Mouse (Mus musculus): ENCODE measurements around the gene Gpr132.

Gpr132 gene

GRCm38 (mm10) chr12:112877073-112877576 is 9.1 kb upstream of the Gpr132 start:
- DNase-seq (ENCODE audit: low spot score): no peak

- DNase-seq (ENCODE audit: low spot score): no peak
Observed at GRCm38 (mm10) chr12:112876332-112877072, 8.5 kb upstream of the Gpr132 start.

DNA sequence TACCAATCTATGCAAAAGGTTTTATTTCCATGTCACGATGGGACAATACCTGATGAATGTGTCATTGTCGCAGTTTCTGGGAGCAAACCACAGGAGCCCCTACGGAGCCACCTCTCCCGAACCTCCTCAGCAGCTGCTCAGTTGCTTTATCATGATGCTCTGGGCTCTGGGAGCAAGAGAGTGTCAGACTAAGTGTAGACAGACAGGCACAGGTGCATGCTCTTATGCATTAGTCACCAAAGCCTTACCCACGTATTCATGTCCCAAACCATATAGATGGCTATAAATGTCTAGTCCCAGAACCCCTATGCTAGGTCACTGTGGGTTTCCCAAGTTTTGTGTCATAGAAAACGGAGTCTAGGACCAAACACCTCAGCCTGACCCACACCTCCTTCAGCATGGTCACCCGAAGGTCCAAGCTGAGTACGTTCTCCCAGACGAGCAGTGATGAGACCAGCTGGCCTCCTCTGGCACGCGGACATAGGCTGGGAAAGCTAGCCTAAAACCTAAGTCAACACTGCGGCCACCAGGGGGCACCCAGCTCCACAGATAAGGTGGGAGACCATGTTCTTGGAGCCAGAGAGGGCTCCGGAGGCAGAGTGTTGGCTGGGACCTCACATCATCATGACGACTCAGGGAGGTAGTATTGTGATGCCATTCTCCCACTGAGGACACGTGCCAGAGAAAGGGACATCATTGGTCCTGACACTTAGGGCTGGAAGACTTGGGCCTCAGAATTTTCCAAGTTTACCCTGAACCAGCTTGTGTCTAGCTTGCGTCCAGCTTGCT is 7.4 kb upstream of the Gpr132 start:
- peak; percentile 83 for DNase-seq (ENCODE audit: low spot score)

DNA sequence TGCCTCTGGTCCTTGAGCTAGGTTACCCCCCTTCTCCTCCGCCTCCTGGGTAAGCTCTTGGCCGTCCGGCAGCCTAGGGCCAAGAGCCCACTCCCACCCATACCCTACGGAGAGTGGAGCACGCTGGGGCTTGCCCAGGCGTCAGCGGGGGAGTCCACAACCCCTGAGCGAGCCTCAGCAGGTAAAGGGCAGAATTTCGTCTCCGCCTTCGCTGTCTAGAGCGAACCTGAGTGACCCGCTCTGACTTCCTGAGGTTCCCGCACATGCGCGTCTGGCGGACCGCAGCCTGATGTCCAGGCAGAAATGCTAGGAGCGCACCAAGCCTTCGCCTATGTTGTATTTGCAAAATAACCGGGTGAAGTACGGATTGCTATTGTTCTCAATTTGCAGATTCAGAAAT is 6.2 kb upstream of the Gpr132 start:
- DNase-seq (ENCODE audit: low spot score): no peak

DNA sequence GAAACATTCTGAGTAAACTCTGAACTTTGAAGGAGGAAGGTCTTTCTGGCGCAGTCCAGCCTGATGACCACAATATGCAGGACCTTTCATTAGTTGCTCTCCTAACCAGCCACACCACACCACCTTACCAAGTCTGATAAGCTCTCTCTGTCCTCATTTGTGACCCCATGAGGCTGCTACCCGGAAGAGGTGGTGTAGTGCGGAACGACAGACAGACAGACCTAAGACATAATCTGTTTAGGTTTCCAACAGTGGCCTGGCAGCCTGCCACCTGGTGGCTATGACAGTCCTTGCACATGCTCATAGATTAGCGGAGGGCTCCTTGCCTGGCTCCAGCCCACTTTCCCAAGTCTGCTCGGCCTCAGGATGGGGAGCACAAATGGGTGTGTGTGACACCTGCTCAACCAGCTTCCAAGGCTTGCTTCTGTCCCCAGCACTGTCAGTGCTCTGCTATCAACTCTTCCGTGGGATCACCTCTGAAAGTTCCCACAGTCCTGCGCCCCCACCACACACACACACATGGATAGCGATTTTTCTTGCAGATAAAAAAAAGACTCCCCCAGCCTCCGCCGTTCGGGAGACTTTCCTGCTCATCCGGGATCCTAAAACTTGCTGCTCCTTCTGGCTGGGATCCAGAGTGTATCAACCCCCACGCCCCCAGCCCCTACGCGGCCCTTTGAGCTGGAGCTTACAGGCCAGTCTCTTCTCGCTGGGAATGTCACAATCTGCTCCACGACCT is 5.6 kb upstream of the Gpr132 start:
- no peak for DNase-seq (ENCODE audit: low spot score)

- DNase-seq (ENCODE audit: low spot score): no peak
Observed at GRCm38 (mm10) chr12:112872991-112873390, 5.0 kb upstream of the Gpr132 start.

- DNase-seq (ENCODE audit: low spot score): no peak
Observed at GRCm38 (mm10) chr12:112871272-112871671, 3.2 kb upstream of the Gpr132 start.

- no peak for DNase-seq (ENCODE audit: low spot score)
Observed at GRCm38 (mm10) chr12:112870775-112871174, 2.7 kb upstream of the Gpr132 start.

- DNase-seq (ENCODE audit: low spot score): no peak
Observed at GRCm38 (mm10) chr12:112869783-112870204, 1.8 kb upstream of the Gpr132 start.

- no peak for DNase-seq (ENCODE audit: low spot score)
Observed at GRCm38 (mm10) chr12:112867106-112867674, 838 bp downstream of the Gpr132 start.

DNA sequence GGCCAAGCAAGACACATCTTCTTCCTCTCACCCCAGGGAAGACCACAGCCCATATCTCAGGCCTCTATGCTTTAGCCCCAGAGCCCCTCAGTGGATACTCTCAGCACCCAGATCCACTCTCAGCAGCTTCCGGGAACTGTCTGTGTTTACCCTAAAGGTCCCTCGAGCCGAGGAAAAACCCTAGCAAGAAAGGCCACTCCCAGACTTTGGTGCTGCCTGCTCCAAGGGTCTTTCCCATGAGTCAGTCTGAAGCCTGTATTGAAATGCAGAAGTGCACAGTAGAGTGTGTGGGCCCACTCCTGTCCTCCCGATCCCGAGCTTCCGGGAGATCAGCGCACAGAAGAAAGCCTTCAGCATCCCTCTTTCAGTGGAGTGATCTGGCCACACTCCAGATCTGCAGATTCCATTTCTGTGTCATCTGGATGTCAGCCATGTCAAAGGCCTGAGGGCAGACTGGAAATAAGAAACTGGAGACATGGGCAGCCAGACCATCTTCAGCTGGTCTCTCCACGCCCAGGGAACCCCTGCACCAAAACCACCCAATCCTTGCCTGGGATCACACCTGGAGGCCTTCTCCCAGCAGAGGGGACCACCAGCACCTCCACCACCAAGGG is 1.5 kb downstream of the Gpr132 start:
- DNase-seq (ENCODE audit: low spot score): no peak

DNA sequence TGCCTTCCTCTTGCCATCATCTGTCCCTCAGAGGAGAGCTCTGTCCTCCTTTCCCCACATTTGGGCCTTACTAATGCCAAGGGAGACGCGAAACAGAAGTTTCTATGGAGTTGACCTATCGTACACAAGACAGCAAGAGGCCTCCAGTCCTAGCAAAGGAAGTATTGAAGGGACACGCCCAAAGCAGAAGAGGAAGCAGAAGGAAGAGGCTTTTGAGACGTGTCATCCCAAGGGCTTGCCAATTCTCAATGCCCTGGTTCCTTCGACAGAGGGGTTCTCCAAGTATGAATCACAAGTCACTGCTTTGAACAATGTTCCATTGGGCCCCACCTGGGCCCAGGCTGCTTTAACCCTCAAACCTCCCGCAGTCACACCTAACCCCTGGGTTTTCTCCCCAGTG is 3.2 kb downstream of the Gpr132 start:
- DNase-seq (ENCODE audit: low spot score): no peak

DNA sequence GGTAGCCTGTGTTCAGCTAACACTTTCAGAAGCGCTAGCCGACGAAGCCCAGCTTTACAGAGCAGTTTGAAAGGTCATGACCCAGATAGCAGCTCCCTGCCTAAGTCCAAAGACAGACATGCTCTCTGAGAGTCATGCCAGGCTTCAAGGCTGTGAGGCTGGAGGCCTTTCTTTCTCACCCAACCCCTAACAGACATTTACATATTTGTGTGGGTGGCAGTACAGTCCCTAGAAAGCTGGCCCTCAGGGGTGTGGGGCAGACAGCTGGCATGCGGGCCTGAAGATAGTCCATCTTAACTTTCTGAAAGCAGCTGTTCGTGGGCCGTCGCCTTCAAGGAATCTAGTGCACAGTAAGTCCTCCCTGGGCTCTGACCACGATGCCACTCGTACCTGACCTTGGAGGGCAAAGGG is 6.1 kb downstream of the Gpr132 start:
- DNase-seq (ENCODE audit: low spot score): no peak

GRCm38 (mm10) chr12:112860765-112861164 is 7.3 kb downstream of the Gpr132 start:
- DNase-seq (ENCODE audit: low spot score): no peak

GRCm38 (mm10) chr12:112859930-112860329 is 8.1 kb downstream of the Gpr132 start:
- no peak for DNase-seq (ENCODE audit: low spot score)

GRCm38 (mm10) chr12:112858581-112859336 is 9.3 kb downstream of the Gpr132 start:
- no peak for DNase-seq (ENCODE audit: low spot score)

- no peak for DNase-seq (ENCODE audit: low spot score)
Observed at GRCm38 (mm10) chr12:112857021-112857925, 10.8 kb downstream of the Gpr132 start.

DNA sequence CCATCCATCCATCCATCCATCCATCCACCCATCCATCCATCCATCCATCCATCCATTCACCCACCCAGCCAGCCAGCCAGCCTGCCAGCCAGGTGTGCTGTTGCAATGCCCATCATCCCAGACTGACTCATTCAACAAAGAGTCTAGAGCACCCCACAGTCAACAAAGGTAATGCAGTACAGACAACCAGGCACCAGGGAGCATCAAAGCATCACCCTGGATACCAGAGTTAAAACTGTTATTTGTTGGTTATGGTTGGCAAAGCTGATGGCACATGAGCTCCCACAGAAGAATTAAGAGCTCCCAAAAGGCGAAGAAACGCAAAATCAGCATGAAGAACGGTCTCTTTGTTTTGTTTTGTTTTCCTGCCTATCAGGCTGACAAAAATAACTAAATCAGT is 11.7 kb downstream of the Gpr132 start:
- no peak for DNase-seq (ENCODE audit: low spot score)

- DNase-seq (ENCODE audit: low spot score): no peak
Observed at GRCm38 (mm10) chr12:112854610-112855333, 13.3 kb downstream of the Gpr132 start.
